Mouse (Mus musculus): ENCODE data around the gene Wee1. TPM values are rescaled to one million over a fixed set of nuclear protein-coding genes. Genes with fewer than 3 reads are reported as not detected.
"Not testable (repeated sequence)": the region's sequence is repeated elsewhere in the genome, so short reads cannot be mapped to it uniquely, and the experiment has no call there.

Gene Wee1
- polyA plus RNA-seq, 1 experiment from 2014 or later = 5.1 TPM

- H3K9ac ChIP-seq (ENCODE audit: low read depth, low read length) = no peak overlapping the region
- no peaks in the 10 kb centered on the region for H3K27me3 ChIP-seq (replicated peaks; ENCODE audit: control insufficient read depth, insufficient read depth, low read length)
- no peak overlapping the region for H3K4me2 ChIP-seq (ENCODE audit: low read length)
- no peak overlapping the region for H3K27ac ChIP-seq (ENCODE audit: low read depth, low read length)
- 0 out of 2 replicates have a peak, but pooled peaks cover 4% of the 10 kb centered on the region for H3K36me3 ChIP-seq (ENCODE audit: control insufficient read depth, insufficient read depth, low read length)
- no peak overlapping the region for H3K4me3 ChIP-seq (ENCODE audit: low read length)
- H3K4me1 ChIP-seq (ENCODE audit: control insufficient read depth, insufficient read depth, low read depth, low read length) = no peaks in the 10 kb centered on the region
- WGBS = 90% methylated on average over 2 of the region's 2 CpGs
- H3K9me3 ChIP-seq (ENCODE audit: control insufficient read depth, low read length) = no peaks in the 10 kb centered on the region
- no peak for ATAC-seq
Measured at GRCm38 (mm10) chr7:110138538-110138937, 16.7 kb downstream of the Wee1 start.

- WGBS = 100% methylated on average over 1 of the region's 1 CpGs
- no peak overlapping the region for H3K4me2 ChIP-seq (ENCODE audit: low read length)
- no peak overlapping the region for H3K27ac ChIP-seq (ENCODE audit: low read depth, low read length)
- H3K27me3 ChIP-seq (replicated peaks; ENCODE audit: control insufficient read depth, insufficient read depth, low read length) = no peaks in the 10 kb centered on the region
- 0 out of 2 replicates have a peak, but pooled peaks cover 2% of the 10 kb centered on the region for H3K36me3 ChIP-seq (ENCODE audit: control insufficient read depth, insufficient read depth, low read length)
- no peaks in the 10 kb centered on the region for H3K4me1 ChIP-seq (ENCODE audit: control insufficient read depth, insufficient read depth, low read depth, low read length)
- no peaks in the 10 kb centered on the region for H3K9me3 ChIP-seq (ENCODE audit: control insufficient read depth, low read length)
- H3K4me3 ChIP-seq (ENCODE audit: low read length) = no peak overlapping the region
- ATAC-seq = no peak
- H3K9ac ChIP-seq (ENCODE audit: low read depth, low read length) = no peak overlapping the region
Measured at GRCm38 (mm10) chr7:110143863-110144262, 22.0 kb downstream of the Wee1 start.

DNA sequence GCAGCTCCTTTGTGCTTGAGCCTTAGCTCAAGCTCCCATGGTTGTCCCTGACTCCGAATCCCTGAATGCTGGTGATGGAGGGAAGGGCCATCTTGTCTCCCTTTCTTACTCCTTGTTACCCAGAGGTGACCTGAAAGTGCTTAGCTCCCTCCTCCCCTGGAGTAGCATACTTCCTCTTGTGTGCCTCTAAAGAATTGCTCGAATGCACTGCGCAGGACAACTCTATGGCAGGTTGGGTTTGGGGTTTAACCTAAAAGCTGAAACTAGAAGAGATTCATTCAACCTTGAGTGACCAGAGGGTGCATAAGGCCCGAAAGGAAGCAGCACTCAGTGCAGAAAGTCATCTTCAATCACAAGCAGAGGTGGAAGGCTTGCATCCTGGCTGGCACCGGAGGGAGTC lies 31.0 kb downstream of the Wee1 start:
- no peak overlapping the region for H3K4me2 ChIP-seq (ENCODE audit: low read length)
- no peaks in the 10 kb centered on the region for H3K4me1 ChIP-seq (ENCODE audit: control insufficient read depth, insufficient read depth, low read depth, low read length)
- H3K36me3 ChIP-seq (ENCODE audit: control insufficient read depth, insufficient read depth, low read length) = no peaks in the 10 kb centered on the region
- H3K9me3 ChIP-seq (ENCODE audit: control insufficient read depth, low read length) = no peaks in the 10 kb centered on the region
- no peak for ATAC-seq
- WGBS = 92% methylated on average over 5 of the region's 5 CpGs
- H3K27me3 ChIP-seq (replicated peaks; ENCODE audit: control insufficient read depth, insufficient read depth, low read length) = no peaks in the 10 kb centered on the region
- no peak overlapping the region for H3K9ac ChIP-seq (ENCODE audit: low read depth, low read length)
- H3K4me3 ChIP-seq (ENCODE audit: low read length) = no peak overlapping the region
- no peak overlapping the region for H3K27ac ChIP-seq (ENCODE audit: low read depth, low read length)

- H3K4me2 ChIP-seq (ENCODE audit: low read length) = no peak overlapping the region
- no peaks in the 10 kb centered on the region for H3K4me1 ChIP-seq (ENCODE audit: control insufficient read depth, insufficient read depth, low read depth, low read length)
- no peaks in the 10 kb centered on the region for H3K36me3 ChIP-seq (ENCODE audit: control insufficient read depth, insufficient read depth, low read length)
- H3K27me3 ChIP-seq (replicated peaks; ENCODE audit: control insufficient read depth, insufficient read depth, low read length) = no peaks in the 10 kb centered on the region
- no peak overlapping the region for H3K4me3 ChIP-seq (ENCODE audit: low read length)
- H3K9ac ChIP-seq (ENCODE audit: low read depth, low read length) = no peak overlapping the region
- 65% methylated on average over 4 of the region's 4 CpGs for WGBS
- no peak overlapping the region for H3K27ac ChIP-seq (ENCODE audit: low read depth, low read length)
- ATAC-seq = no peak
- no peaks in the 10 kb centered on the region for H3K9me3 ChIP-seq (ENCODE audit: control insufficient read depth, low read length)
Measured at GRCm38 (mm10) chr7:110156712-110157260, 34.9 kb downstream of the Wee1 start.

DNA sequence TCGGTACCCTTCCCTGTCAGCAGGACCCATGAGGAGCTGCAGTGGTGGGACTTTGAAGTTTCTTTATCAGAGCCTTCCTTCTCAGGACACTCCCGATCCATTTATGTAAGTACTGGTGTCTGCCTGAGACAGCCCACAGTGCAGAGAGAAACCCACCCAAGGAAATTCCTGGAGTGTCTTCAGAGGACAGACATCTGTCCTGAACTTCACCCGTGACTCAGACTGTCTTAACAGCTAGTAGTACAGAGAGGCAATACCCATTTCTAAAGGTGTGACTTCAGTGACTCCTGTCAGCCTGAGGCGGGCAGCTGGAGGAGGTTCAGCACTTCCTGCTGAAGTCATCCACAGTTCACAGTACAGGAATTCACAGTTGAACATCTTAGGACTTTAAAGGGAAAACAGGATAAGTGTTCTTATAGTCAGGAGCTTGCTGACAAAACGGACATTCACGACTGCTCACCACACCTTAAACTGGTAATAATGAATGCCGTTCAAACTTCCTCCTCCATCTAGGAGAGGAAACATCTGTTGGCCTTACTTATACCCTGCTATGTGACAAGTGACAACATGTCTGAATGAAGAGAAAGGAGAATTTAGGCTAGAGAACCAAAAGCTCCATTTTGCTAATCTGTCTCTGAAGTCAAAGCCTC lies 35.5 kb downstream of the Wee1 start:
- Histone ChIP-seq H3K9ac (ENCODE audit: low read depth, low read length) (no peak overlapping the region), H3K4me2 (ENCODE audit: low read length) (no peak overlapping the region), H3K9me3 (ENCODE audit: control insufficient read depth, low read length) (no peaks in the 10 kb centered on the region), H3K36me3 (ENCODE audit: control insufficient read depth, insufficient read depth, low read length) (no peaks in the 10 kb centered on the region), H3K27me3 (replicated peaks; ENCODE audit: control insufficient read depth, insufficient read depth, low read length) (no peaks in the 10 kb centered on the region), H3K4me1 (ENCODE audit: control insufficient read depth, insufficient read depth, low read depth, low read length) (no peaks in the 10 kb centered on the region), H3K4me3 (ENCODE audit: low read length) (no peak overlapping the region), H3K27ac (ENCODE audit: low read depth, low read length) (no peak overlapping the region)
- no peak for ATAC-seq
- WGBS = 76% methylated on average over 7 of the region's 7 CpGs

- Histone ChIP-seq H3K4me2 (ENCODE audit: low read length) (no peak overlapping the region), H3K36me3 (ENCODE audit: control insufficient read depth, insufficient read depth, low read length) (no peaks in the 10 kb centered on the region), H3K27ac (ENCODE audit: low read depth, low read length) (no peak overlapping the region), H3K9me3 (ENCODE audit: control insufficient read depth, low read length) (no peaks in the 10 kb centered on the region), H3K27me3 (replicated peaks; ENCODE audit: control insufficient read depth, insufficient read depth, low read length) (no peaks in the 10 kb centered on the region), H3K4me3 (ENCODE audit: low read length) (no peak overlapping the region), H3K9ac (ENCODE audit: low read depth, low read length) (no peak overlapping the region), H3K4me1 (ENCODE audit: control insufficient read depth, insufficient read depth, low read depth, low read length) (no peaks in the 10 kb centered on the region)
- WGBS = 85% methylated on average over 3 of the region's 3 CpGs
- ATAC-seq = no peak
Measured at GRCm38 (mm10) chr7:110158073-110158472, 36.2 kb downstream of the Wee1 start.

GRCm38 (mm10) chr7:110160109-110160508 lies 38.3 kb downstream of the Wee1 start:
- H3K4me3 ChIP-seq (ENCODE audit: low read length); H3K9ac ChIP-seq (ENCODE audit: low read depth, low read length); ATAC-seq; H3K4me2 ChIP-seq (ENCODE audit: low read length); H3K4me1 ChIP-seq (ENCODE audit: control insufficient read depth, insufficient read depth, low read depth, low read length); H3K9me3 ChIP-seq (ENCODE audit: control insufficient read depth, low read length); H3K36me3 ChIP-seq (ENCODE audit: control insufficient read depth, insufficient read depth, low read length); H3K27me3 ChIP-seq (replicated peaks; ENCODE audit: control insufficient read depth, insufficient read depth, low read length); H3K27ac ChIP-seq (ENCODE audit: low read depth, low read length): not testable (repeated sequence)

GRCm38 (mm10) chr7:110160601-110161000 lies 38.8 kb downstream of the Wee1 start:
- Histone ChIP-seq H3K9ac (ENCODE audit: low read depth, low read length) (no peak overlapping the region), H3K36me3 (ENCODE audit: control insufficient read depth, insufficient read depth, low read length) (no peaks in the 10 kb centered on the region), H3K9me3 (ENCODE audit: control insufficient read depth, low read length) (no peaks in the 10 kb centered on the region), H3K4me2 (ENCODE audit: low read length) (no peak overlapping the region), H3K4me3 (ENCODE audit: low read length) (no peak overlapping the region), H3K4me1 (ENCODE audit: control insufficient read depth, insufficient read depth, low read depth, low read length) (no peaks in the 10 kb centered on the region), H3K27me3 (replicated peaks; ENCODE audit: control insufficient read depth, insufficient read depth, low read length) (no peaks in the 10 kb centered on the region), H3K27ac (ENCODE audit: low read depth, low read length) (no peak overlapping the region)
- ATAC-seq = no peak

DNA sequence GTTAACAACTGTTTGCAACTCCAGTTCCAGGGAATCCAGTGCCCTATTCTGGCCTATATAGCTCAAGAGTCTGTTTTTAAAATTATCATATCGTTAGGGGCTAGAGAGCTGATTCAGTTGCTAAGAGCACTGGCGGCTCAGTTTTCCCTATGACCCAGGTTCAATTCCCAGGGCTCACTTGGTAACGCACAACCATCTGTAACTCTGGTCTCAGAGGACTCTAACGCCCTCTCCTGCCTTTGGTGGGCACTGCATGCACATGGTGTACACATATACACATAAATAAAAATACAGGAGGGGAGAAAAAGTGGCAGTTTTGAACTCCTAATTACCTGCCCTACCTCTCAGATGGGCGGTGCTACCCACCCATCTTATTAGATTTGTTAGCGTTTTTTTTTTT lies 41.2 kb downstream of the Wee1 start:
- H3K4me2 ChIP-seq (ENCODE audit: low read length) = no peak overlapping the region
- H3K9me3 ChIP-seq (ENCODE audit: control insufficient read depth, low read length) = no peaks in the 10 kb centered on the region
- H3K4me3 ChIP-seq (ENCODE audit: low read length) = no peak overlapping the region
- H3K36me3 ChIP-seq (ENCODE audit: control insufficient read depth, insufficient read depth, low read length) = no peaks in the 10 kb centered on the region
- no peaks in the 10 kb centered on the region for H3K27me3 ChIP-seq (replicated peaks; ENCODE audit: control insufficient read depth, insufficient read depth, low read length)
- 92% methylated on average over 6 of the region's 6 CpGs for WGBS
- H3K4me1 ChIP-seq (ENCODE audit: control insufficient read depth, insufficient read depth, low read depth, low read length) = no peaks in the 10 kb centered on the region
- no peak for ATAC-seq
- H3K9ac ChIP-seq (ENCODE audit: low read depth, low read length) = no peak overlapping the region
- H3K27ac ChIP-seq (ENCODE audit: low read depth, low read length) = no peak overlapping the region

All from hindbrain, embryonic 16.5 days (tissue).